Mouse (Mus musculus): ENCODE data around the gene Nkx2-1. TPM values are rescaled to one million over a fixed set of nuclear protein-coding genes. Genes with fewer than 3 reads are reported as not detected.

Gene Nkx2-1
- polyA plus RNA-seq (2014; fragmentation: Nextera tagmentation; extraction: Ambion mirVana) = 0.10 TPM in 1 of 2 replicates, not detected in the other

DNA sequence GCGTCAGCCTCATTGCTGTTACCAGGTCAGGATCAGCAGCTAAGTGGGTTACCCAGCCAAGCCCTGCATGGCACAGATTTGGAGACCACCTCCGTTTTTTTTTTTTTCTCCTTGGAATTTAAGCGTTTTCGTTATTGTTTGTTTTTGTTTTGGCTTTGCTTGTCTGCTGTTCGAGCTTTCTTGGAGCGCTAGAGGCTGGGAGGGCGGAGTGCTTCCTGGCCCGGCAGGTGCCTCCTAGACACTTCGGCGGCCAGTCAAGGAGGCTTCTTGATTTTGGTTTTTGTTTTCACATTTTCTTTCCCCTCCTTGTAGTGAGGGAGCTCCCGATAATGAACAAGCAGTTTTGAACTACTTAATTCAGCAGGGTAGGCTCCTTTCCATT is at the start of gene Nkx2-1:
Gene Nkx2-1 (minus strand): TSS at position 25 of the 382 bp plus-strand sequence.
- DNase-seq (ENCODE audit: low spot score) (no peak), ATAC-seq (replicated peaks; ENCODE audit: low FRiP score) (no peak)
- Histone ChIP-seq H3K4me2 (no peak within 1 kb of the TSS), H3K4me1 (replicated peaks; ENCODE audit: control insufficient read depth, insufficient read depth, low read length) (no peaks in the 10 kb centered on the region; the same call in 1 of the 2 replicates), H3K36me3 (ENCODE audit: control insufficient read depth, insufficient read depth, low read length) (no peaks in the 10 kb centered on the region), H3K27me3 (replicated peaks; ENCODE audit: control insufficient read depth, insufficient read depth, low read length) (peaks cover 97% of the 10 kb centered on the region), H3K27ac (ENCODE audit: low read depth, low read length) (no peak within 1 kb of the TSS), H3K9ac (ENCODE audit: low read depth, low read length) (no peak within 1 kb of the TSS), H3K4me3 (ENCODE audit: low read depth, low read length) (no peak within 1 kb of the TSS), H3K9me3 (ENCODE audit: control insufficient read depth, low read length) (no peaks in the 10 kb centered on the region)
- WGBS = 4% methylated on average over 11 of the region's 11 CpGs

DNA sequence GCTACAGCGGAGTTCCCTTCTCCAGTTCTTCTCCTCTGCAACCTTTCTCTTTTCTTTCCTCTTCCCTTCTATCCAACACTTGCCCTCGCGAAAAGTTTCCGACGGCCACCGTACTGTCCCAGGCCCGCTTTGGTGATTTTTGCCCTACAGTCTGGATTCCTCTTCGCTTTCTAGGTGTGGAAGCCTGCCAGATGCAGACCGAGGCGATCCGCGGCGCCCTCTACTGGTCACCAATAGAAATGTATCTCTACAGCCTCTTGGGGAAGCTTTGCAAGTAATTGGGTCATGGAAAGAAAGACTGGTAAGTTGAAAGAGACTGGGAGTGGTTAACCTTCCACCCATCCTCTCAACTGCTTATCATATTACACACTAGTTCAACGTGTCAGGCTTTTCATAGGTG is 4.4 kb upstream of the Nkx2-1 start:
- Histone ChIP-seq H3K4me3 (ENCODE audit: low read depth, low read length) (no peak overlapping the region), H3K4me1 (replicated peaks; ENCODE audit: control insufficient read depth, insufficient read depth, low read length) (no peaks in the 10 kb centered on the region), H3K9me3 (ENCODE audit: control insufficient read depth, low read length) (no peaks in the 10 kb centered on the region), H3K27ac (ENCODE audit: low read depth, low read length) (no peak overlapping the region), H3K4me2 (no peak overlapping the region), H3K27me3 (replicated peaks; ENCODE audit: control insufficient read depth, insufficient read depth, low read length) (peaks cover 62% of the 10 kb centered on the region), H3K9ac (ENCODE audit: low read depth, low read length) (no peak overlapping the region), H3K36me3 (ENCODE audit: control insufficient read depth, insufficient read depth, low read length) (no peaks in the 10 kb centered on the region)
- ATAC-seq (replicated peaks; ENCODE audit: low FRiP score) = no peak
- no peak for DNase-seq (ENCODE audit: low spot score)
- WGBS = 1% methylated on average over 14 of the region's 14 CpGs

DNA sequence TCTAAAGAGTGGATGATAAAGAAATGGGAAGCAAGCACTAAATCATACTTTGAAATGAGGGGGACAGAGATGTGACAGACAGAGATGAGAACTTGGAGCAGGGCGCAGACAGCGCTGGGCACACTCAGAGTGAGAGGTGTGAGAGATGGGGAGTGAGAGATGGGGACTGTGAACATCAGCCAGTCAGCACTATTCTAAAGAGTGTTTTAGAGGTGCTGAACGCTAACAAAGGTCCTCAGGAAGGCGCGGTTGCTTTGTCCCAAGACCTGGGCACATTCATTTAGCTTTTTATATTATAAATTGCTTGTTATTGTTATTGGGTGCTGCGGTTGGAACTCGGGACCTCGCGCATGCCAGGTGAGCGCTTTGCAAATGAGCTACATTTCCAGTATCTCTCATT is 3.9 kb upstream of the Nkx2-1 start:
- H3K36me3 ChIP-seq (ENCODE audit: control insufficient read depth, insufficient read depth, low read length) = no peaks in the 10 kb centered on the region
- ATAC-seq (replicated peaks; ENCODE audit: low FRiP score) (no peak), DNase-seq (ENCODE audit: low spot score) (no peak)
- no peak overlapping the region for H3K4me2 ChIP-seq
- H3K4me3 ChIP-seq (ENCODE audit: low read depth, low read length) = no peak overlapping the region
- 4% methylated on average over 10 of the region's 10 CpGs for WGBS
- no peaks in the 10 kb centered on the region for H3K9me3 ChIP-seq (ENCODE audit: control insufficient read depth, low read length)
- no peaks in the 10 kb centered on the region for H3K4me1 ChIP-seq (replicated peaks; ENCODE audit: control insufficient read depth, insufficient read depth, low read length)
- H3K27me3 ChIP-seq (replicated peaks; ENCODE audit: control insufficient read depth, insufficient read depth, low read length) = peaks cover 67% of the 10 kb centered on the region
- no peak overlapping the region for H3K9ac ChIP-seq (ENCODE audit: low read depth, low read length)
- H3K27ac ChIP-seq (ENCODE audit: low read depth, low read length) = no peak overlapping the region

DNA sequence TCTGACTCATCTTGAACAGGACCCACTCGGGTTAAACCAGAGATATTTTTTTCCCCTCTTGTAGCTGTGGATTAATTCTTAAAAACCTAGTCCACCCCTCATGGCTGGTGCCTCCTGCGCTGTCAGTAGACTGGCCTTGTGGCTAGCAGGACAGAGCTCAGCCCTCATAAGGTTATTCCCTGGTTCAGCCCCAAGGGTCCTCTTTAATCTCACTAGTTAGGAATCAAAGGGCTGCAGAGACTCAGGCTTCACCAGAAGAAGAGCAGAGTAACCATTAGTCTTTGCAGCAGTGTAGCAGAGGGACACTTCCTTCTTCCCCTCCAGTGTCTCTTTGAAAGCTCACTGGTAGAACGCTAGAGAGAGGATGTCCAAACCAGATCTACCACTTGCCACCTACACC is 1.9 kb upstream of the Nkx2-1 start:
- Histone ChIP-seq H3K36me3 (ENCODE audit: control insufficient read depth, insufficient read depth, low read length) (no peaks in the 10 kb centered on the region), H3K9ac (ENCODE audit: low read depth, low read length) (no peak overlapping the region)

DNA sequence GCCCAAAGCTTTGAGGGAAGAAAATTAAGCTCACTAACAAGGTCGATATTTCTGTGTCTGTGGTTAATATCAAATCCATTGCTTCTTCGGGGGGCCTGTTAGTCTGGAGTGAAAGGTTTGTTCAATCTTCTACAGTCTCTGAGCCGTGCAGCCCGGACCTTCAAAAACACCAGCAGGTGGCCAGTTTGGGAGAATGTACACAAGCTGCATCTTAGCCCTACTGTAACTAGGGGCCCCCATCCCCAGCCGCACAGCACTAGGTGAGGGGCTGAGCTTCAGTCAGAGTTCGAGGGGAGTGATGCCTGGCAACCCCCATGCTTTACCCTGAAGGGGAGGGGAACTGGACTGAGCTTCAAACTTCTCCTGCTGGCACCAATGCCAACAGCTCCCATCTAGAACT is 1.2 kb upstream of the Nkx2-1 start:
- Histone ChIP-seq H3K36me3 (ENCODE audit: control insufficient read depth, insufficient read depth, low read length) (no peaks in the 10 kb centered on the region), H3K27me3 (replicated peaks; ENCODE audit: control insufficient read depth, insufficient read depth, low read length) (peaks cover 94% of the 10 kb centered on the region), H3K27ac (ENCODE audit: low read depth, low read length) (no peak overlapping the region), H3K4me3 (ENCODE audit: low read depth, low read length) (no peak overlapping the region), H3K9me3 (ENCODE audit: control insufficient read depth, low read length) (no peaks in the 10 kb centered on the region), H3K9ac (ENCODE audit: low read depth, low read length) (no peak overlapping the region), H3K4me1 (replicated peaks; ENCODE audit: control insufficient read depth, insufficient read depth, low read length) (no peaks in the 10 kb centered on the region; the same call in 1 of the 2 replicates), H3K4me2 (no peak overlapping the region)
- ATAC-seq (replicated peaks; ENCODE audit: low FRiP score) (no peak), DNase-seq (ENCODE audit: low spot score) (no peak)
- 5% methylated on average over 6 of the region's 6 CpGs for WGBS

More for the DNA sequence above, 1.9 kb upstream of the Nkx2-1 start:
- no peak overlapping the region for H3K4me2 ChIP-seq
- H3K9me3 ChIP-seq (ENCODE audit: control insufficient read depth, low read length) = no peaks in the 10 kb centered on the region
- no peak overlapping the region for H3K27ac ChIP-seq (ENCODE audit: low read depth, low read length)
- no peak overlapping the region for H3K4me3 ChIP-seq (ENCODE audit: low read depth, low read length)
- DNase-seq (ENCODE audit: low spot score) (no peak), ATAC-seq (replicated peaks; ENCODE audit: low FRiP score) (no peak)
- H3K4me1 ChIP-seq (replicated peaks; ENCODE audit: control insufficient read depth, insufficient read depth, low read length) = no peaks in the 10 kb centered on the region; the same call in 1 of the 2 replicates
- WGBS = 6% methylated on average over 3 of the region's 3 CpGs
- H3K27me3 ChIP-seq (replicated peaks; ENCODE audit: control insufficient read depth, insufficient read depth, low read length) = peaks cover 87% of the 10 kb centered on the region

DNA sequence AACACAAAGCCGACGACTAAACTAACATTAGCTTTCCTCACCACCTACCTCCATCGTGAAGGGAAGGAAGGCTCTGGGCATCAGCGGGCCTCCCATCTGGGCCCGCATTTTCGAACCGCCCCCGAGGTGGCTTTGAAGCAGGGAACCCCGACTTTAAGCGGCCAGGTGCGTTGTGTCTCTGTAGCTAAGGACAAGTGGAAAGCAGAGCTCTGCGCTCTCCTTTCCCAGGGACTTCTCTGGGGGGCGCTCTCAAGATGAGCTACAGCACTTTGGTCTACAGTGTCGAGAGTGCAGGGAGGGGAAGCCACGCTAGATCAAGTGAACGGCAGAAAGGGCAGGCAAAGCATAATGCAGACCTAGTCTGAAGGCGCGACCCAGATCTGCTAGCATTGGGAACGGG is 634 bp upstream of the Nkx2-1 start:
- no peak for ATAC-seq (replicated peaks; ENCODE audit: low FRiP score)
- Histone ChIP-seq H3K27ac (ENCODE audit: low read depth, low read length) (no peak overlapping the region), H3K4me2 (no peak overlapping the region), H3K4me1 (replicated peaks; ENCODE audit: control insufficient read depth, insufficient read depth, low read length) (no peaks in the 10 kb centered on the region; the same call in 1 of the 2 replicates), H3K4me3 (ENCODE audit: low read depth, low read length) (no peak overlapping the region), H3K9ac (ENCODE audit: low read depth, low read length) (no peak overlapping the region), H3K36me3 (ENCODE audit: control insufficient read depth, insufficient read depth, low read length) (no peaks in the 10 kb centered on the region), H3K27me3 (replicated peaks; ENCODE audit: control insufficient read depth, insufficient read depth, low read length) (peaks cover 96% of the 10 kb centered on the region), H3K9me3 (ENCODE audit: control insufficient read depth, low read length) (no peaks in the 10 kb centered on the region)
- no peak for DNase-seq (ENCODE audit: low spot score)
- WGBS = 3% methylated on average over 19 of the region's 19 CpGs

DNA sequence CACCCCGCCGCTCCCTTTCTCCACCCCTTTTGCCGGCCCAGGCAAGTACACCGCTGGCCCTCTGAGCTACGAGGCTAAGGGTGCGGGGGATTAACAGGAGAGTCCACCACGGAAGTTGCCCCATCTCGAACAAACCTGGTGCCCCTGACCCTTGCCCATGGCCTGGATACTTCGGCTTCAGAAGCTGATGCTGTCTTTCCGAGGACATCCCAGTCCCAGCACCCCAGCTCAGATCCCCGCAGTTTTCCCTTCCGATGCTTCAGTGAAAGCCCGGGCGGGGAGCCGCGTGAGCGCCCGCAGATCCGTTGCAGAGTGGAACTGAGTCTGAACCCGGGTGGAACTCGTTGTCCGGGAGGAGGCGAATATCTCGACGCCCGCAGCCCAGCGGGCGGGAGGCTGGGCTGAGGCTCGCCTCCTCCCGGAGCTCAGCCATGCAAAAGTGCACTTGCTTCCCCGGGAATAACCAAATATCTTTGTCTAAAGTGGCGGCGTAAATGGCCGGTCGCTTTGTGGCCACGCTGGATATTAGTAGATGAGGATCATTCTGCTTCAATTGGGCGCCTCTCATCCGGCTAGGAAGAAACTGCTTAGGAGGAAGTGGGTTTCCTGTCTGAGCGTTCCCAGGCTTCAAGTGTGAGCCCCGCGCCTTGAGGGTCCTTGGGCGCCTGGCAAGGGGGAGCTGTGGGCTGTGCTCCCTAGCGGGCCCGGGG is 379 bp downstream of the Nkx2-1 start:
- Histone ChIP-seq H3K4me2 (no peak overlapping the region), H3K27ac (ENCODE audit: low read depth, low read length) (no peak overlapping the region), H3K36me3 (ENCODE audit: control insufficient read depth, insufficient read depth, low read length) (no peaks in the 10 kb centered on the region), H3K27me3 (replicated peaks; ENCODE audit: control insufficient read depth, insufficient read depth, low read length) (peaks cover 100% of the 10 kb centered on the region), H3K4me1 (replicated peaks; ENCODE audit: control insufficient read depth, insufficient read depth, low read length) (no peaks in the 10 kb centered on the region; the same call in 1 of the 2 replicates), H3K9me3 (ENCODE audit: control insufficient read depth, low read length) (no peaks in the 10 kb centered on the region), H3K9ac (ENCODE audit: low read depth, low read length) (no peak overlapping the region), H3K4me3 (ENCODE audit: low read depth, low read length) (no peak overlapping the region)
- no peak for ATAC-seq (replicated peaks; ENCODE audit: low FRiP score)
- no peak for DNase-seq (ENCODE audit: low spot score)
- WGBS = 1% methylated on average over 44 of the region's 44 CpGs

DNA sequence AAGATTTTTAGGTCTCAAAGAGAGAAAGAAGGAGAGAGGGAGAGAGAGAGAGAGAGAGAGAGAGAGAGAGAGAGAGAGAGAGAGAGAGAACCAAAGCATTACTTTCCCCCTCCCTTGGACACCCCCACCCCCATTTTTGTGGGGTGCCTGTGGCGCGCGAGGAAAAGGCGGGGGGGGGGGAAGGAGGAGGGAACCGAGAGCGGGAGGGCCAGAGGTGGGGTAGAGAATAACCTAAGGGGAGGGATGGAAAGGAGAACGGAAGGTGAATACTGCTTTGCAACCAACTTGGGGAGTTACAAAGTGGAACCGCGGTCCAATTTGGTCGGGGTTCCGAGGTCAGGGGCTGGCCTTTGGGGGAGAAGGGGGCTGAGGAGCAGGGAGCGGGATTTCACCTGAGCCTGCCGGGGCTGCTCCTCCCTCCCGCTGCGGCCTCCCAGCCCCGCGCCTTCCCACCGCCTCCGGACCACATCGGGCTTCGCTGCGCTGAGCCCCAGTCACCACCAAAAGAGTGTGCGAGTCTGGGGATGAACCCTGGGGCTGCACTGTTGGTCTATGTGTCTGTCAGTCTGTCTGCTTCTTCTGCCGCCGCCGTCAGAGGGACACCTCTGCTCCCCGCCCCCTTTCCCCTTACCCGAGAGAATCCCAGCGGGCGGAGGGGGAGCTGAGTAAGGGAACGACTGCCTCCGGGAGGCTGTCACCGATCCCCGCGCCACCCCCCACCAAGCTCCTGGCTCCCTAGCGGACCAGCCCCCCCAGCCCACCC is 1.1 kb downstream of the Nkx2-1 start:
- no peak overlapping the region for H3K4me3 ChIP-seq (ENCODE audit: low read depth, low read length)
- peaks cover 100% of the 10 kb centered on the region for H3K27me3 ChIP-seq (replicated peaks; ENCODE audit: control insufficient read depth, insufficient read depth, low read length)
- H3K9me3 ChIP-seq (ENCODE audit: control insufficient read depth, low read length) = no peaks in the 10 kb centered on the region
- WGBS = 2% methylated on average over 29 of the region's 36 CpGs
- ATAC-seq (replicated peaks; ENCODE audit: low FRiP score) = no peak
- no peaks in the 10 kb centered on the region for H3K36me3 ChIP-seq (ENCODE audit: control insufficient read depth, insufficient read depth, low read length)
- no peak overlapping the region for H3K4me2 ChIP-seq
- no peaks in the 10 kb centered on the region; the same call in 1 of the 2 replicates for H3K4me1 ChIP-seq (replicated peaks; ENCODE audit: control insufficient read depth, insufficient read depth, low read length)
- H3K27ac ChIP-seq (ENCODE audit: low read depth, low read length) = no peak overlapping the region
- H3K9ac ChIP-seq (ENCODE audit: low read depth, low read length) = no peak overlapping the region
- no peak for DNase-seq (ENCODE audit: low spot score)
